Mouse (Mus musculus) midbrain, embryonic 13.5 days (tissue): ENCODE data around the gene Gm21962. TPM values are rescaled to one million over a fixed set of nuclear protein-coding genes. Genes with fewer than 3 reads are reported as not detected.

Experiments used
- ATAC-seq: fragments of 200-750 bp; cut with Nextera tagmentation; 2 replicates; pipeline ENCODE4 v1.8.0; 2017; ENCODE audit warnings: mild to moderate bottlenecking, moderate TSS enrichment, moderate library complexity
- H3K27ac ChIP-seq: fragments of 300-500 bp; sonication (generic); 2 replicates; pipeline ENCODE4 v1.5.1; 2015; ENCODE audit warnings: inconsistent platforms, mild to moderate bottlenecking, moderate library complexity
- H3K27me3 ChIP-seq: fragments of 300-500 bp; sonication (generic); 2 replicates; pipeline ENCODE4 v1.6.1; 2015; ENCODE audit warnings: mild to moderate bottlenecking, inconsistent platforms
- H3K36me3 ChIP-seq: fragments of 300-500 bp; sonication (generic); 2 replicates; pipeline ENCODE4 v1.6.1; 2015; ENCODE audit warnings: mild to moderate bottlenecking, inconsistent platforms
- H3K4me1 ChIP-seq: fragments of 300-500 bp; sonication (generic); replicated peaks from 2 replicates; pipeline ENCODE4 v1.6.1; 2015; ENCODE audit warnings: inconsistent platforms
- H3K4me2 ChIP-seq: fragments of 300-500 bp; sonication (generic); replicated peaks from 2 replicates; pipeline ENCODE4 v1.6.1; 2015; ENCODE audit warnings: moderate library complexity, mild to moderate bottlenecking, inconsistent platforms
- H3K4me3 ChIP-seq: fragments of 300-500 bp; sonication (generic); replicated peaks from 2 replicates; pipeline ENCODE4 v1.5.1; 2015; ENCODE audit warnings: mild to moderate bottlenecking, inconsistent platforms
- H3K9ac ChIP-seq: fragments of 300-500 bp; sonication (generic); replicated peaks from 2 replicates; pipeline ENCODE4 v1.6.1; 2015; ENCODE audit warnings: mild to moderate bottlenecking, inconsistent platforms
- H3K9me3 ChIP-seq: fragments of 300-500 bp; sonication (generic); 2 replicates; pipeline ENCODE4 v1.6.1; 2016; ENCODE audit warnings: mild to moderate bottlenecking, inconsistent platforms
- WGBS: fragments of 180-500 bp; shearing (Covaris S2); methylation state at CpG from one replicate; pipeline ENCODE4 v1.1.7; 2015; 5-methylcytosine and 5-hydroxymethylcytosine counted together
- polyA plus RNA-seq: library from polyadenylated mRNA; unstranded; fragments of >200 nt; fragmentation: Nextera tagmentation; extraction: Ambion mirVana; gene quantifications from 2 replicates; pipeline ENCODE4 v1.2.1, GENCODE M21; 2015

The Gm21962 gene
- polyA plus RNA-seq, 1 experiment from 2014 or later = not detected

DNA sequence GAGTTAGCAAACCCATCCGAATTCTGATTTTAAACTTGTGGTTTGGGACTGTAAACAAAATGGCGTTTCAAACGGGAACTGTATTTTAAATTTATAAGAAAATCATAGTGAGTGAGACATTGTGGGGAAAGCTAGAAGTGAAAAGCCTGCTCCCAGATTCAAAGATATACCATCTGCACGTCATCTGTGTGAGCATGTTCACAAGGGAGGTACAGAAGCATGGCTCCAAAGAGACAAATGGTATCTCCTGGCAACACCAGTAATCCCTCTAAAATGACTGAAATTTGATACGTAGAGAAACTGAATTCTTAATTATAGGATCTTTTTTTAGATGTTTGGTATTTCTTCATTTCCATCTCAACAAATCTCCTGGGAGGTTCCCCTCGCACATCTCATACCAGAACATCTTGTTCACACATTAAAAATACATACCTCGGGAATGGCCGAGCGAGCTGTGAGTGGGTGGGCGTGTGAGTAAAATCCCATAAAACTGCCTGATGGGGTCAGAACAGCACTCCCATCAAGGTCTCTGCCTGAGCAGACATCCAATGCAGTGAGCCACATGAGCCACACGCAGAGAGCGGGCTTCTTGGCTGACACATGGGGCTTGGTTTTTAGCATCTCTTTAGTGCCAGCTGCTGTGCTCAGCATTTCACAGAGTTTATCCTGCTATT is 23.8 kb upstream of the Gm21962 start:
- no peak overlapping the region for H3K27ac ChIP-seq
- H3K9me3 ChIP-seq = no peaks in the 10 kb centered on the region
- no peak overlapping the region for H3K9ac ChIP-seq
- H3K36me3 ChIP-seq = no peaks in the 10 kb centered on the region
- ATAC-seq = no peak
- H3K4me1 ChIP-seq = peaks cover 4% of the 10 kb centered on the region; the same call in 1 of the 2 replicates
- H3K4me2 ChIP-seq = no peak overlapping the region
- H3K27me3 ChIP-seq = no peaks in the 10 kb centered on the region
- H3K4me3 ChIP-seq = no peak overlapping the region
- 60% methylated on average over 12 of the region's 12 CpGs for WGBS

DNA sequence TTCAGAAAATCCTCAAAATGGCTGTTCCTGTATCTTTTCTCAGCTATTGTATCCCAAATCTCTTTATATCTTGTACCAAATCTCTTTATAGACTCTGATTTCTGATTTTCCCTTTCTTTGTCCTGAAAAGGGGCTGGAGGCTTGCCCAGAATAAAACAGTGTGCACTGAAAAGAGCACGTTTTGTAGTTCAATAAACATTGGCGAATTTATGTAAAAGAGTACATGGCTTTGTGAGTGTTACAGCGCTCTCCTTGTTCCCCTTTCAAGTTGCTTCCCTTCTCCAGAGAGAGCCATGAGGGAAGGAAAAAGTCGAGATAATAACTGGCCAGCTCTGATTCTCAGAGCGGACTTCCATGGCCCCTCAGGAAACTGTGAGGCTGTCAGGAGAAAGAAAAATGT is 22.2 kb upstream of the Gm21962 start:
- Histone ChIP-seq H3K27ac (no peak overlapping the region), H3K4me3 (no peak overlapping the region), H3K4me2 (no peak overlapping the region), H3K27me3 (no peaks in the 10 kb centered on the region), H3K4me1 (0 out of 2 replicates have a peak, but pooled peaks cover 4% of the 10 kb centered on the region), H3K9ac (no peak overlapping the region), H3K36me3 (no peaks in the 10 kb centered on the region), H3K9me3 (no peaks in the 10 kb centered on the region)
- WGBS = 41% methylated on average over 5 of the region's 5 CpGs
- ATAC-seq = 0 out of 2 replicates have a peak, but pooled peaks have one; percentile 9

DNA sequence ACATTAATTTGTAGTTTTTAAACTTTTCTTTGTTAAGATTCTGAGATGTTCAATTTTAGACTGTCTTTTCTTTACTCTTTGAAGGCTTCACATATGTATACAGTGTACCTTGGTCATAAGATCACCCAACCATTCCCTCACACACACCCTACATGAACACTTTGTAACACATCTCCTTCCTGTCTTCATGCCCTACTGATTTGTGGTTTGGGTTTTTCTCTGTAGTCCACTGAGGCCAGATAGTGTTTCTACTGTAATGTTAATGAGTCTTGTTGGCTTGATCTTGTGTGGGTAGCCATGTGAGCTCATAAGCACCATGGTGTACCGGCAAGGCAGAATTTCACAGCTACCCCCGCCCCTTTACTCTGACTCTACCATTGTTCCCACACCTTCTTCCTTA is 18.5 kb upstream of the Gm21962 start:
- 0 out of 2 replicates have a peak, but pooled peaks cover 4% of the 10 kb centered on the region for H3K4me1 ChIP-seq
- H3K9me3 ChIP-seq = no peaks in the 10 kb centered on the region
- no peak overlapping the region for H3K27ac ChIP-seq
- no peak for ATAC-seq
- WGBS = 89% methylated on average over 2 of the region's 2 CpGs
- no peaks in the 10 kb centered on the region for H3K27me3 ChIP-seq
- no peak overlapping the region for H3K4me3 ChIP-seq
- H3K36me3 ChIP-seq = no peaks in the 10 kb centered on the region
- H3K9ac ChIP-seq = no peak overlapping the region
- no peak overlapping the region for H3K4me2 ChIP-seq

DNA sequence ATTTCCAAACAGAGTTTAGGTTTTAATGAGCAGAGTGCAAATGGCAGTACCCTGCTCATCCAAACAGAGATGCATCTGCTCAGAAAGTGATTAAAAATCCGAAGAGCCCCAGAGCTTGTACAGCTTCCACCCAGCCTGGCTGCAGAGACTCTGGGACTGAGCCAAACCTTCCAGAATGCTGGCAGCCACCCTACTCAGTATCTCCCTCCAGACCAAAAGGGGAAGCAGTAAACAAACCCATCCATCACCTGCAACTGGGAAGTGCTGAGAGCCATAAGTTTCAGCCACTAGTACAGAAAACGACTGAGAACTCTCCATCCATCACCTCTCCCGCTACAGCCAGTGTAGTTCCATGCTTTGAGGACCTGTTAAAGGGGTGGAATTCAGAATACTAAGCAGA is 9.6 kb downstream of the Gm21962 start:
- H3K9me3 ChIP-seq = no peaks in the 10 kb centered on the region
- no peak for ATAC-seq
- no peaks in the 10 kb centered on the region for H3K27me3 ChIP-seq
- no peaks in the 10 kb centered on the region for H3K36me3 ChIP-seq
- H3K4me2 ChIP-seq = no peak overlapping the region
- no peak overlapping the region; the same call in 1 of the 2 replicates for H3K27ac ChIP-seq
- peaks cover 30% of the 10 kb centered on the region for H3K4me1 ChIP-seq
- WGBS = 18% methylated on average over 3 of the region's 3 CpGs
- no peak overlapping the region for H3K9ac ChIP-seq
- no peak overlapping the region for H3K4me3 ChIP-seq

DNA sequence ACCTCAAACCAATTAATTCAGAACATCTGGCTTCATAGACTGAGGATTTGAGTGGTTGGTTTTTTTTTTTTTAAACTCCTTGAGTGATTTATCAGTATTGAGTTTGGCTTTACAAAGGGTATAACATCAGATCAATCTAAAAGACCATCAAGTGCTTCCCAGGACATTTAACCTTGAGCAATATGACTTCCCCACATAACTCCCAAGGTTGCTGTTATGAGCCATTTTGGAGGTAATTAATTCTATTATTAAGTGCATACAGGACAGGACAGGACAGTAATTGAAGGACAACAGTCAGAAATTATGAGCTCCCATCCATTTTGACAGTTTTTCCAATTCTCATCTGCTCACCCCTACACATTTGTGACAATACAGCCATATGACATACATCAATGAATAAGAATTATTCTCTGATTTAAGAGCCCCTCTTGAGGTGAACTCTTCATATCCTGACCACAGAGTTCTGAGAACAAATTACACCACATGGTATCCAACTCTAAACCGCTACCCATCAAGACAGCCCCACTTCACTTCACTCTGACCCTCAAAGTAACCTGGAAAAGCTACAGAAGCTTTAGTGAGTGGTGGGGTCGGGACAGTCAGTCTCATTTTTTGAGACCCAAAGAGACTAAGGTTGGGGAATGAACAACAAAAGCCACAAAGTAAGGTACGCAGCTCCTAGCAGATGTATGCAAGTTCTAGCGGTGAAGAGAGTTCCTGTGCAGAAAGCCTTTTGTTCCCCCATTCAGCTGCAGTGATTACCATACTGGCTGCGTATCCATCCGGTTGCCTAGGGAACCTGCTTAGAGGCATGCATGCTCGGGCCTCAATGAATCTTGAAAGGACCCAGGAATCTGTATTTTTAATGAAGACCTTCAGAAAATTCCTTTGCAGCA is 11.8 kb downstream of the Gm21962 start:
- Histone ChIP-seq H3K4me2 (peak overlapping the region; percentile 38), H3K36me3 (no peaks in the 10 kb centered on the region), H3K4me1 (peaks cover 30% of the 10 kb centered on the region), H3K4me3 (no peak overlapping the region), H3K27me3 (no peaks in the 10 kb centered on the region), H3K27ac (peak overlapping the region; percentile 89), H3K9ac (0 out of 2 replicates have a peak overlapping the region, but pooled peaks have one; percentile 14), H3K9me3 (no peaks in the 10 kb centered on the region)
- WGBS = 3% methylated on average over 7 of the region's 7 CpGs
- ATAC-seq = peak; percentile 98

DNA sequence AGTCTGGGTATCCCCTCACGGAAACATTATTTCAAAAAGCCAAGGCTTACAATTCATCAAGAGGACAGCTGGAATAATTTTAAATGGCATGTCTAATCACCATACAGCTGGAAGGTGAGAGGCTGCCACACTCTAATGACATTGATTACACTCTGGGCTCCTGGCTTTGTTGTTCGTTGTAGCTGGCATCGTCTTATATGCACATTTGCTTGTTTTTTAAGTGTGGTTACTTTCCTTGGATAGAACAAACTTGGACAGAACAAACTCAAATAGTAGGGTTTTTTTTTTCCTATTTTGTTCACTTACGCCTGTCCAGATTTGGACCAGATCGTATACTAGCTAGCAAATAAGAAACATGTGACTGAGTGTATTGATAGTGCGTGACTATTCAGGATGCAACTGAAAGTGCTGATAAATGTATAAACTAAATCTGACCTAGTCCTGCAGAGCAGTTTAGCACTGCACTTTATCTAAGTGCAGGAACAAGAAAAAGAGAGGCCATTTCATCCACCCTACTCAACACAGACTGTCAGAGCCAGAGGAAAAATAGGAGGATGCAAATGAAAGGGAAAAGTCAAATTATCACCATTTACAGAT is 12.6 kb downstream of the Gm21962 start:
- Histone ChIP-seq H3K27me3 (no peaks in the 10 kb centered on the region), H3K27ac (peak overlapping the region; percentile 89), H3K4me1 (peaks cover 30% of the 10 kb centered on the region), H3K9ac (0 out of 2 replicates have a peak overlapping the region, but pooled peaks have one; percentile 14), H3K4me2 (peak overlapping the region; percentile 38), H3K9me3 (no peaks in the 10 kb centered on the region), H3K4me3 (no peak overlapping the region), H3K36me3 (no peaks in the 10 kb centered on the region)
- 6% methylated on average over 6 of the region's 6 CpGs for WGBS
- peak; percentile 88 for ATAC-seq

DNA sequence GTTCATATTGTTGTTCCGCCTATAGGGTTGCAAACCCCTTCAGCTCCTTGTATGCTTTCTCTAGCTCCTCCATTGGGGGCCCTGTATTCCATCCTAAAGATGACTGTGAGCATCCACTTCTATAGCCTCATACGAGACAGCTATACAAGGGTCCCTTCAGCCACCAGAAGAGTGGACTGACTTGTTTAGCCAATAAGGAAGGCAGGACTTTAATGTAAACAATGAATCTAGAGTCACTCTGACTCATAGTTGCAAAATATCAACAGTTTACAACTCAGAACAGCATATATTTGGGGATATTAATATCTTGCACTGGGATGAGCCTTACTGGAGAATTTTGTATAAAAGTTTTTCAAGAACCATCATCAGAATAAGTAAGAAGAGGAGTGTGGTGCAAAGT is 15.6 kb downstream of the Gm21962 start:
- no peak for ATAC-seq
- no peak overlapping the region for H3K27ac ChIP-seq
- no peak overlapping the region for H3K4me3 ChIP-seq
- H3K27me3 ChIP-seq = no peaks in the 10 kb centered on the region
- no peaks in the 10 kb centered on the region for H3K36me3 ChIP-seq
- no peak overlapping the region for H3K4me2 ChIP-seq
- peaks cover 23% of the 10 kb centered on the region for H3K4me1 ChIP-seq
- no peak overlapping the region for H3K9ac ChIP-seq
- no peaks in the 10 kb centered on the region for H3K9me3 ChIP-seq
- 94% methylated on average over 2 of the region's 2 CpGs for WGBS

DNA sequence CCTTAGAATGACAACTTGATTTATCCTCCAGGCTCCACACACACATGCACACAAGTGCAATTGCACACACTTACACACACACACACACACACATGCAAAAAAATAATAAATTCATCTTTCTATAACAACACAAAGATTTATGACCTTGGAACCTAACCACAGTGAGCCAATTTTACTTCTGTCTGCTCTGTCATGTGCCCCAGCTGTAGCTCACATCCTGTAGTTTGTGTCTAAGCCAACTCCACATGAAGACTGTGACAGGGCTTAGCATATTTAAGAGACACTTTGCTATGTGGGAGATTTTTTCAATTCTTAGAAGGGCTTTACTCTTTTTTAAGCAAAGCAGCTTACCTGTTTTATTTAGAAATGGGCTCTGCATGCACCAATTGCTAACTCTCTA is 20.2 kb downstream of the Gm21962 start:
- no peak overlapping the region for H3K27ac ChIP-seq
- H3K4me3 ChIP-seq = no peak overlapping the region
- no peaks in the 10 kb centered on the region for H3K4me1 ChIP-seq
- no peak overlapping the region for H3K9ac ChIP-seq
- ATAC-seq = no peak
- no peaks in the 10 kb centered on the region for H3K27me3 ChIP-seq
- H3K4me2 ChIP-seq = no peak overlapping the region
- H3K36me3 ChIP-seq = no peaks in the 10 kb centered on the region
- H3K9me3 ChIP-seq = no peaks in the 10 kb centered on the region

DNA sequence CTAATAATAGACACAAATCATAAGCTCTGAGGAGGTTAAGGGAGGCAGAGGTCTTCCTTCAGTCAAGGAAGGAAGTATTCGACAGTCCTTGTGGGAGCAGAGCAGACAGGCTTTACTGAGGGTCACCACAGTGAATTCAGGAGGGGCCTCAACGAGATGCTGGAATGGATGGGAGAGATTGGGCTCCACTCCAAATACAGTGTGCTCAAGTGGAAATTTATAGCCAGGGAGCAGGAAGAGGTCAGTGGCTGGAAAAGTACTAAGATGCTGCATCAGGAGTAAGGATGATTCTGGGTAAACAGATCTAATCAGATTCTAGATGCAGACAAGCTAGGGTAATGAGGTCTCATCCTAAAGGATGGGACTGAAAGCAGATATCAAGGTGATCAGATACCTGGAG is 44.6 kb downstream of the Gm21962 start:
- no peak overlapping the region for H3K9ac ChIP-seq
- no peak overlapping the region for H3K4me2 ChIP-seq

DNA sequence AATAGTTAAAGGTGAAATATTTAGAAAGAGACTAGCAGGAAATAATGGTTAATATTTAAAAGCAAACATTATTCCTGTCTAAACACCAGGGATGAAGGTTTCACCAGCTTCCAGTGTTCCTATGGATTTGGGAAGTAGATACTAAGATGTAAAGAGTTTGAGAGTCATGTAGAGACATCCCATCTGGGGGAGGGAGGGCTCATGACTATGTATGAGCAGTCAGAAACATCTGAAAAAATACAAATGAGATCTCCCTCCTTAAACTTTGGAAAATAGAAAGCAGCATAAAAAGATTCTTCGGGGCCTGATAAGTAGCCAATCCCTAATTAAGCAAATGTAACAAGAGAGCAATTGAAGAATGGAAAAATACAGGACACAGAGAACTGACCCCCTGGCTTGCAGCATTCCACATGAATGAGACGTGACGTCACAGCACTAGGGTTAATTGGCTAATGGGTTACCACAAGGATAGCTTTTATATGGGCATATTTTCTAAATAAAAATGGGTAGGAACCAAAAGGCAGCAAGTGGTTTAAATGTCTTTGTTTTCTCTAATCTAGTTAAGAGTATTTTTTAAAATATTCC is 45.3 kb downstream of the Gm21962 start:
- Histone ChIP-seq H3K9ac (no peak overlapping the region), H3K4me1 (no peaks in the 10 kb centered on the region), H3K4me3 (no peak overlapping the region), H3K27ac (no peak overlapping the region), H3K36me3 (no peaks in the 10 kb centered on the region), H3K4me2 (no peak overlapping the region), H3K27me3 (no peaks in the 10 kb centered on the region), H3K9me3 (no peaks in the 10 kb centered on the region)
- 44% methylated on average over 3 of the region's 3 CpGs for WGBS
- ATAC-seq = no peak

More for the DNA sequence above, 44.6 kb downstream of the Gm21962 start:
- H3K4me1 ChIP-seq = no peaks in the 10 kb centered on the region
- H3K36me3 ChIP-seq = no peaks in the 10 kb centered on the region
- H3K27me3 ChIP-seq = no peaks in the 10 kb centered on the region
- no peaks in the 10 kb centered on the region for H3K9me3 ChIP-seq
- H3K27ac ChIP-seq = no peak overlapping the region
- no peak for ATAC-seq
- H3K4me3 ChIP-seq = no peak overlapping the region
- WGBS = 72% methylated on average over 2 of the region's 2 CpGs
